In the genomic region with DNA sequence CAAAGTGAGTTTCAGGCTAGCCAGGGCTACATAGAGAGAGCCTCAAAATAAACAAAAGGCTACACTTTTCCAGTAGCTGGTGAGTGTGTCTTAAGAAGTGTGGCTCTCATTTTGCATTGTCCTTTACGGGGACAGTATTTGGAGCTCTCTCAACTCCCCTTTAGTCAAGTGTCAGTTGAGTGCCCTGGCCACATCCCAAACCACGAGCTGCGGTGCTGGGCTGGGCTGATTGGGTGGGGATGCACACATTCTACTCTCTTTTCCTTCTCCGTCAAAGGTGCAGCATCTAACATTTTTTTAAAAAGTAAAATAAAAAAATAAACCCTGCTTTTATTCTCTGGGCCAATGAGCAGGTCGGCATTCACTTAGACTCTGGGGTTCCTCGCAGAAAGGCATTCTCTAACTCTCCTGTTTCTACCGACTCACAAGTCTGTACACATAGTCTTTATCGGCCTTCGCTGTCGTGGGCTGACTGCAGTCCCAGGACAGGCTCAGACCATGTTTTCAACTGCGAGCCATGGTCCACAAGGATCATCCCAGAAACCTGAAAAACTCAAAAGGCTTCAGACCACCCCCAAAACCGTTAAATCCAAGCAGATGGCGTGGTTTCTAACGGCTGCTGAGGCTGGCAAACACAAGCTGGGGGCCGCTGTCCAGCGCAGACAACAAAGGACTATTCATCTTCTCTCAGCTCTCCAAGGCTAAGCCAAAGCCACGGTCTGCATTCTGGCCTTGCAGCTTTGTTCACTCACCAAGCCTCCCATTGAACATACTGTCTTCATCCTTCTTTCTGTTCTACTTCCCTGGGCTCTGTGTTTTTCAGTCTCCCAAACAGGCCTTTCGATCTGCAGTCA, we compare ENCODE assay signal across 8 mouse cellular contexts.
DNase-seq lines count a peak whose midpoint lies in the region; TF ChIP-seq lines count a peak whose summit lies in the region.

No protein-coding gene starts in this region.

- TF ChIP-seq CTCF in layer of hippocampus, adult 2 months (conservative IDR thresholded peaks at IDR 0.05): no peak

- H3K4me3 ChIP-seq in layer of hippocampus, adult 2 months: no peak overlapping the region

- intact Hi-C loops in left cerebral cortex, postnatal 10 days (cut with DNase I): loop anchor here (5.0 to 10.0 kb wide), 3 partner anchors 159 to 481 kb away; partner anchors contain the start of genes Ccdc146 and Fam185a
- intact Hi-C loops in gastrocnemius, postnatal 36 days (cut with DNase I): loop anchor here (2.0 to 5.0 kb wide), 3 partner anchors 157 to 379 kb away; no protein-coding TSS in a partner anchor

- DNase-seq in left cerebral cortex, postnatal 10 days (ENCODE audit: extremely low spot score in 1 of 2, low spot score in 2 of 2): peak; percentile 32
- no peak for DNase-seq in left cerebral cortex, adult 11 months (ENCODE audit: low spot score)
- peak; percentile 39 for DNase-seq in embryo, embryonic 9.5 days (ENCODE audit: extremely low spot score)
- peak; percentile 22 to 35 for DNase-seq in layer of hippocampus, adult 2 months (ENCODE audit: low spot score in 2 of 2)
- DNase-seq in neural tube, embryonic 10.5 days (ENCODE audit: extremely low spot score, low spot score): peak; percentile 50
- no peak for DNase-seq in urinary bladder, postnatal 25 days (ENCODE audit: low spot score)
- no peak for DNase-seq in frontal cortex, adult 2 months (ENCODE audit: extremely low spot score in 1 of 2, low spot score in 1 of 2)
- DNase-seq in gastrocnemius, postnatal 36 days: no peak

- H3K27ac ChIP-seq in layer of hippocampus, adult 2 months: peak overlapping the region; percentile 72

Comparison
In these comparisons a context has a peak if more than half of its experiments do, and no peak if none do; other contexts are left out.
1. DNase-seq: peak in left cerebral cortex, postnatal 10 days (2 of 2), embryo, embryonic 9.5 days (single experiment), layer of hippocampus, adult 2 months (2 of 2) and neural tube, embryonic 10.5 days (single experiment); none in left cerebral cortex, adult 11 months (single experiment), urinary bladder, postnatal 25 days (single experiment), frontal cortex, adult 2 months (0 of 2) and gastrocnemius, postnatal 36 days (0 of 2).